Mouse (Mus musculus) T-helper 2 cell (primary cell): ENCODE measurements around the gene Hist1h4c.

Source experiments
- in situ Hi-C: fragments of 300-600 bp; cut with MboI, MseI; formaldehyde crosslinking; loops from one replicate; pipeline ENCODE4 v1.15.1; 2025; ENCODE audit warnings: high pct_unique_total_duplicates

Gene Hist1h4c

GRCm38 (mm10) chr13:23697491-23698299 is 559 bp downstream of the Hist1h4c start:
- in situ Hi-C loops = loop anchor here (5.0 kb wide), 1 partner anchor 35 kb away; no protein-coding TSS in a partner anchor

- in situ Hi-C loops = loop anchor here (5.0 kb wide), 1 partner anchor 36 kb away; no protein-coding TSS in a partner anchor
Measured at GRCm38 (mm10) chr13:23696061-23696474, 2.2 kb downstream of the Hist1h4c start.

GRCm38 (mm10) chr13:23695514-23695913 is 2.7 kb downstream of the Hist1h4c start, which contains the start of gene Hist1h1t:
Hist1h1t (plus strand) TSS chr13:23695814.
- in situ Hi-C loops = loop anchor here (5.0 kb wide), 1 partner anchor 37 kb away; no protein-coding TSS in a partner anchor

GRCm38 (mm10) chr13:23694956-23695355 is 3.3 kb downstream of the Hist1h4c start:
- in situ Hi-C loops = loop anchor here (5.0 kb wide), 1 partner anchor 37 kb away; no protein-coding TSS in a partner anchor

- in situ Hi-C loops = no loop called here
Measured at GRCm38 (mm10) chr13:23693856-23694440, 4.3 kb downstream of the Hist1h4c start.

GRCm38 (mm10) chr13:23689459-23689858 is 8.8 kb downstream of the Hist1h4c start:
- in situ Hi-C loops = no loop called here

GRCm38 (mm10) chr13:23688956-23689355 is 9.3 kb downstream of the Hist1h4c start:
- in situ Hi-C loops = no loop called here

GRCm38 (mm10) chr13:23687907-23688306 is 10.3 kb downstream of the Hist1h4c start:
- in situ Hi-C loops = no loop called here

- in situ Hi-C loops = no loop called here
Measured at GRCm38 (mm10) chr13:23687181-23687580, 11.1 kb downstream of the Hist1h4c start.

- in situ Hi-C loops = no loop called here
Measured at GRCm38 (mm10) chr13:23685966-23686365, 12.3 kb downstream of the Hist1h4c start.

GRCm38 (mm10) chr13:23685121-23685861 is 13.0 kb downstream of the Hist1h4c start:
- in situ Hi-C loops = no loop called here

- in situ Hi-C loops = loop anchor here (5.0 kb wide), 2 partner anchors 57 to 1967 kb away; partner anchors contain the start of genes Hist1h2ai, Hist1h2bl and Hist1h3h
Measured at GRCm38 (mm10) chr13:23684295-23684945, 13.8 kb downstream of the Hist1h4c start.

- in situ Hi-C loops = loop anchor here (5.0 kb wide), 2 partner anchors 57 to 1967 kb away; partner anchors contain the start of genes Hist1h2ai, Hist1h2bl and Hist1h3h
Measured at GRCm38 (mm10) chr13:23683755-23684281, 14.4 kb downstream of the Hist1h4c start, which contains the start of the genes Hist1h2ac and Hist1h2bc. Hist1h2ac (minus strand) TSS chr13:23683948. Hist1h2bc (plus strand) TSS chr13:23684199.

- in situ Hi-C loops = loop anchor here (5.0 kb wide), 2 partner anchors 56 to 1966 kb away; partner anchors contain the start of genes Hist1h2ai, Hist1h2bl and Hist1h3h
Measured at GRCm38 (mm10) chr13:23682947-23683754, 15.1 kb downstream of the Hist1h4c start.

- in situ Hi-C loops = loop anchor here (5.0 kb wide), 2 partner anchors 55 to 1965 kb away; partner anchors contain the start of genes Hist1h2ai, Hist1h2bl and Hist1h3h
Measured at GRCm38 (mm10) chr13:23682623-23682946, 15.7 kb downstream of the Hist1h4c start.

- in situ Hi-C loops = loop anchor here (5.0 kb wide), 2 partner anchors 55 to 1965 kb away; partner anchors contain the start of genes Hist1h2ai, Hist1h2bl and Hist1h3h
Measured at GRCm38 (mm10) chr13:23681990-23682582, 16.2 kb downstream of the Hist1h4c start.

- in situ Hi-C loops = loop anchor here (5.0 kb wide), 1 partner anchor 290 kb away; no protein-coding TSS in a partner anchor
Measured at GRCm38 (mm10) chr13:23662536-23662935, 35.7 kb downstream of the Hist1h4c start.

- in situ Hi-C loops = loop anchor here (5.0 kb wide), 1 partner anchor 292 kb away; no protein-coding TSS in a partner anchor
Measured at GRCm38 (mm10) chr13:23659636-23660366, 38.5 kb downstream of the Hist1h4c start.
